Mouse (Mus musculus) skeletal muscle tissue, postnatal 0 days (tissue): ENCODE data around the gene Lce1d. TPM values are rescaled to one million over a fixed set of nuclear protein-coding genes. Genes with fewer than 3 reads are reported as not detected.

Source experiments
- polyA plus RNA-seq: library from polyadenylated mRNA; unstranded; fragments of >200 nt; fragmentation: Nextera tagmentation; extraction: Ambion mirVana; gene quantifications from 2 replicates; pipeline ENCODE4 v1.2.1, GENCODE M21; 2015

Gene Lce1d
- 4.5 TPM in 1 of 2 replicates, not detected in the other for polyA plus RNA-seq

DNA sequence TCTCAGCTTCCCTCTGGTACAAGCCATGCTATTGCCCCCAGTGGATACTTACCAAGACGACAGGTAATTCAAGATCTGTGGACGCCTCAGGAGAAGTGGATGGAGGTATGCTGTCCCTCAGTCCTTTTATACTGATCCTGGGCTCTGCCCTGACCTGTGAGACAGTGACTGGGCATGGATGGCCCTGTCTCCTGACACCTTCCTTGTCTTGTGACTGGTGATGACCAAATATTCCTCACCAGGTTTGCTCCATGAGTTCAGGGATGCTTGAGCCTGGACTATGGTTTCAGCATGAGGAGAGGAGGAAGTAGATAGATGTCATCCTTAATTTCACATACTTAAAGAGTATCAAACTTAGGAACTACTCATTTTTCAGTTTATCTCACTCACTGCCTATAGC is at the start of gene Lce1d:
Gene Lce1d, minus strand, starts transcription at position 101 of the 400 bp plus-strand sequence.

DNA sequence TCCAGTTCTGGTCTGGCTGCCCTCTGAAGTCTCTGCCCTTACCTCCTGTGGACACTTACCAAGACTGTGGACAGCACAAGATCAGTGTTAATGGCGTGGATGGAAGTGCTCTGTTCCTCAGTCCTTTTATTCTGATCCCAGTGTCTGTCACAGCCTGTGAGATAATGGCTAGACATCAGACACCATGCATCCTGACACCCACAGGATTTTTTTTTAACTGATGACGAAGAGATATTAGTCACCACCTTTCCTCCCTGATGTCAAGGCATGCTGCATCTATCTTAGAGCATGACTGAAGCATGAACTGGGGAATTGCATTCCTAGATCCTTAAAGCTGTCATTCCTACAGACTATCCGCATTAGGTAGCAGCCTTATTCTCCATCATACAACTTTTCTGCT is 33.2 kb upstream of the Lce1d start, which contains the start of gene Lce1f:
Gene Lce1f, minus strand, starts transcription at position 101 of the 400 bp plus-strand sequence.

DNA sequence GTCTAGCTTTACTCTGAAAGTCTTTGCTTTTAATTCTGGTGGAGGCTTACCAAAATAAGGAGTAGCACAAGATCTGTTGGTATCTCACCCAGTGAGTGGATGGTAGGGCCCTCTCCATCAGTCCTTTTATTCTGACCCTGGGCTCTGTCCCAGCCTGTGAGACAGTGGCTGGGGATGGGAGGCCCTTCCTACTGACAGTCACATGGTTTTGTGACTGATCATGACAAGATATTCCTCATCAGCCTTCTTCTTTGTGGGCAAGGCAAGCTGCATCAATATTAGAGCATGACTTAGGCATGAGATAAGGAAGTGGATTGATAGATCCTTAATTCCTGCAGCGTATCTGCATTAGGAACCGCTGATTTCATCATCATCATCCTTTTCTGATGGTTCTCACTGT is 22.0 kb upstream of the Lce1d start, which contains the start of gene Lce1e:
Gene Lce1e, minus strand, starts transcription at position 101 of the 400 bp plus-strand sequence.

DNA sequence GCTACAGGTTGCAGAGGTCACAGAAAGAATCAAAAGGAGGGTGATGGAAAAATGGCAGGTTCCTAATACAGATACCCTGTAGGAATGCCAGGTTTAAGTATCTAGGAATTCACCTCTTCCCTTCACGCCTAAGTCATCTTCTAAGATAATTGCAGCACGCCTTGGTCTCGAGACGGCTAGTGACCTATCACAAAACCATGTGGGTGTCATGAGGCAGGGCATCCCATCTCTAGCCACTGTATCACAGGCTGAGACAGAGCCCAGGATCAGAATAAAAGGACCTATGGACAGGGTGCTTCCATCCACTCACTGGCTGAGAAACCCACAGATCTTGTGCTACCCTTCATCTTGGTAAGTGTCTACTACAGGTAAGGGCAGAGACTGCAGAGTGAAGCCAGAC is 8.1 kb downstream of the Lce1d start, which contains the start of gene Lce1c:
Gene Lce1c, plus strand, starts transcription at position 301 of the 400 bp plus-strand sequence.

DNA sequence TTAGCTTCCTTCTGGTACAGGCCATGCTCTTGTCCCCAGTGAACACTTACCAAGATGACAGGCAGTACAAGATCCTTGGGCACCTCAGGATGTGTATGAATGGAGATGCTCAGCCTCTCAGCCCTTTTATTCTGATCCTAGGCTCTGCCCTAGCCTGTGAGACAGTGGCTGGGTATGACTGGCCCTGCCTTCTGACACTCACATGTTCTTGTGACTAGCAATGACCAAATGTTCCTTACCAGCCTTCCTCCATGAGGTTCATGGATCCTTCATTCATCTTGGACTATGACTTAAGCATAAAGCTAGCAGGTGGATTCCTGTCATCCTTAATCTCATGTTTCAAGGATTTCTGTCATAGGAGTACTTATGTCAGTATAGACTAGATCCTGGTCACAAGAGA is 16.8 kb downstream of the Lce1d start, which contains the start of gene Lce1a2:
Gene Lce1a2, minus strand, starts transcription at position 101 of the 400 bp plus-strand sequence.

DNA sequence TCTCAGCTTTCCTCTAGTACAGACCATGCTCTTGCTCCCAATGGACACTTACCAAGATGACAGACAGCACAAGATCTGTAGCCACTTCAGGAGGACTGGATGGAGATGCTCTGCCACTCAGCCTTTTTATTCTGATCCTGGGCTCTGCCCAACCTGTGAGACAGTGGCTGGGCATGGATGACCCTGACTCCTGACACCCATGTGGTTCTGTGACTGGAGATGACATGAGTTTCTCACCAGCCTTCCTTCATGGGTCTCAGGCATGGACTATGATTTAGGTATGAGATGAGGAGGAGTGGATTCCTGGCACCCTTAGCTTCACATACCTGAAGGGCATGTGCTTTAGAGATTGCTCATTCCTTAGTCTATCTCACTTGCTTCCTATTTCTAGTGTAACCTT is 30.2 kb downstream of the Lce1d start, which contains the start of gene Lce1b:
Gene Lce1b, minus strand, starts transcription at position 101 of the 400 bp plus-strand sequence.

DNA sequence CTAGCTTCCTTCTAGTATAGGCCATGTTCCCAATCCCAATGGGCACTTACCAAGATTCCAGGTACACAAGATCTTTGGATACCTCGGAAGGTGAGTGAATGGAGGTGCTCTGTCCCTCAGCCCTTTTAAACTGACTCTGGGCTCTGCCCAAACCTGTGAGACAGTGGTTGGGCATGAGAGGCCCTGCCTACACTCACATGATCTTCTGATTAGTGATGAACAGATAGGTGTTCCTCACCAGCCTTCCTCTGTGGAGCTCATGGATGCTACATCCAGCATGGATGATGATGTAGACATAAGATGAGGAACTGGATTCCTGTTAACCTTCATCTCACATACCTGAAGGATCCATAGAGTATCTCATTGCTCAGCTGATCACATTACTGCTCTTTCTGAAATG is 38.8 kb downstream of the Lce1d start, which contains the start of gene Lce1a1:
Gene Lce1a1, minus strand, starts transcription at position 101 of the 400 bp plus-strand sequence.

Other genes starting within 250 kb of the Lce1d start
- gene Sprr1b, start 248.4 kb downstream of the Lce1d start, polyA plus RNA-seq = 2.6 TPM in 1 of 2 replicates, not detected in the other
- not detected in 2 replicates for gene Sprr3, start 228.5 kb downstream of the Lce1d start, polyA plus RNA-seq
- not detected in 2 replicates for gene Sprr1a, start 201.3 kb downstream of the Lce1d start, polyA plus RNA-seq
- not detected in 2 replicates for gene Sprr4, start 186.7 kb downstream of the Lce1d start, polyA plus RNA-seq
- not detected in 2 replicates for gene 2310046K23Rik, start 152.7 kb downstream of the Lce1d start, polyA plus RNA-seq
- gene Ivl, start 113.5 kb downstream of the Lce1d start, polyA plus RNA-seq = 4.4 TPM in 1 of 2 replicates, not detected in the other
- gene Smcp, start 98.2 kb downstream of the Lce1d start, polyA plus RNA-seq = not detected in 2 replicates
- gene 2210017I01Rik, start 79.7 kb downstream of the Lce1d start, polyA plus RNA-seq = not detected in 2 replicates
- gene Lce6a, start 65.5 kb downstream of the Lce1d start, polyA plus RNA-seq = 3.9 TPM in 1 of 2 replicates, not detected in the other
- gene Lce1a1, start 38.9 kb downstream of the Lce1d start, polyA plus RNA-seq = 10.0 TPM in 1 of 2 replicates, not detected in the other
- gene Lce1b, start 30.3 kb downstream of the Lce1d start, polyA plus RNA-seq = 4.4 TPM in 1 of 2 replicates, not detected in the other
- 22.2 TPM in 1 of 2 replicates, not detected in the other for gene Lce1a2, start 16.9 kb downstream of the Lce1d start, polyA plus RNA-seq
- gene Lce1c, start 8.0 kb downstream of the Lce1d start, polyA plus RNA-seq = 19.1 TPM in 1 of 2 replicates, not detected in the other
- gene Lce1e, start 21.9 kb upstream of the Lce1d start, polyA plus RNA-seq = 9.5 TPM in 1 of 2 replicates, not detected in the other
- gene Lce1f, start 33.1 kb upstream of the Lce1d start, polyA plus RNA-seq = 9.6 TPM in 1 of 2 replicates, not detected in the other
- gene Gm38119, start 51.9 kb upstream of the Lce1d start, polyA plus RNA-seq = not detected in 2 replicates
- 5.5 TPM in 1 of 2 replicates, not detected in the other for gene Lce1g, start 65.1 kb upstream of the Lce1d start, polyA plus RNA-seq
- gene Lce1h, start 77.9 kb upstream of the Lce1d start, polyA plus RNA-seq = 5.9 TPM in 1 of 2 replicates, not detected in the other
- gene Lce1i, start 91.7 kb upstream of the Lce1d start, polyA plus RNA-seq = 12.5 TPM in 1 of 2 replicates, not detected in the other
- 3.5 TPM in 1 of 2 replicates, not detected in the other for gene Lce1j, start 103.3 kb upstream of the Lce1d start, polyA plus RNA-seq
- gene Lce1k, start 120.7 kb upstream of the Lce1d start, polyA plus RNA-seq = 2.4 TPM in 1 of 2 replicates, not detected in the other
- 3.5 TPM in 1 of 2 replicates, not detected in the other for gene Kprp, start 140.0 kb upstream of the Lce1d start, polyA plus RNA-seq
- gene Lce1l, start 164.1 kb upstream of the Lce1d start, polyA plus RNA-seq = 8.8 TPM in 1 of 2 replicates, not detected in the other
- gene 2310050C09Rik, start 183.0 kb upstream of the Lce1d start, polyA plus RNA-seq = 8.3 TPM in 1 of 2 replicates, not detected in the other
- gene Lce3a, start 239.0 kb upstream of the Lce1d start, polyA plus RNA-seq = not detected in 2 replicates
- gene Lce3b, start 245.8 kb upstream of the Lce1d start, polyA plus RNA-seq = not detected in 2 replicates